ENCODE assay signal across 13 mouse cellular contexts in the genomic region with DNA sequence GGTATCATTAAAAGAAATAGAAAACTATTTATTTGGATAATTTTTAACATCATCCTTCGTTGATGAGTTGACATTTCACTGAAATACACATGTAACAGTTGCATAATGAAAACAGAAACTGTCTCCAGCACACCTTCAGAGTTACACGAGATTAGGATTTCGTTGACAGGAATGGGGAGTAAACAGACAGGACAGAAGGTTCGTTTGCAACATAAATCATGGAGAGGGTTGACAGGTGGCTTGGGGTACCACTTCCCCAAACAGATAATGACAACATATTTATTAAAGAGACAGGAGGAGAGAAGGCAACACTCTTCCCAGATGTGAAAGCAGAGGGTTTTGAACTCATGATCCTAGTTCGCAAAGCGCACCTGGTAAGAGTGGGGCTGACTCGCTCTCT. TPM values are rescaled to one million over a fixed set of nuclear protein-coding genes. Genes with fewer than 3 reads are reported as not detected.
"Had no signal": no experiment of that assay in that cellular context is flagged by ENCODE, and none has a peak within 500 bp of the region (broad histone marks: within the 10 kb centered on the region; RNA-seq: fewer than 3 reads in every experiment).

No protein-coding gene starts in this region.

- H3K9ac ChIP-seq: limb, embryonic 15.5 days; liver, embryonic 12.5 days; neural tube, embryonic 15.5 days; stomach, embryonic 15.5 days had no signal

- DNase-seq: kidney, adult 11 months; kidney, postnatal 14 days; lung, postnatal 10 days; midbrain, embryonic 14.5 days; thymus, postnatal 4 days had no signal

- H3K9me3 ChIP-seq: limb, embryonic 15.5 days; liver, embryonic 12.5 days; neural tube, embryonic 15.5 days; stomach, embryonic 15.5 days had no signal

- H3K4me2 ChIP-seq: limb, embryonic 15.5 days; liver, embryonic 12.5 days; neural tube, embryonic 15.5 days; stomach, embryonic 15.5 days had no signal

- H3K27ac ChIP-seq: left cerebral cortex, adult 2 months; limb, embryonic 15.5 days; liver, embryonic 12.5 days; neural tube, embryonic 15.5 days; stomach, embryonic 15.5 days had no signal

- ATAC-seq: liver, embryonic 12.5 days had no signal

- H3K4me3 ChIP-seq: left cerebral cortex, adult 2 months; limb, embryonic 15.5 days; liver, embryonic 12.5 days; myocyte; neural tube, embryonic 15.5 days; stomach, embryonic 15.5 days had no signal

- H3K4me1 ChIP-seq: liver, embryonic 12.5 days had no signal

- H3K27me3 ChIP-seq: limb, embryonic 15.5 days; liver, embryonic 12.5 days; neural tube, embryonic 15.5 days; stomach, embryonic 15.5 days had no signal

- H3K36me3 ChIP-seq: limb, embryonic 15.5 days; liver, embryonic 12.5 days; stomach, embryonic 15.5 days had no signal

RNA-seq across cellular contexts. Expression of a gene that starts 46.1 kb away (rescaled TPM):
- polyA plus RNA-seq: limb, embryonic 11.5 days; myocyte; neural tube, embryonic 11.5 days had no signal
